Mouse (Mus musculus): ENCODE results near the gene Atg101. TPM values are rescaled to one million over a fixed set of nuclear protein-coding genes. Genes with fewer than 3 reads are reported as not detected.
A peak's percentile ranks its signal among the peaks of the same experiment; 100 is the strongest.
"Not testable (repeated sequence)": the region's sequence is repeated elsewhere in the genome, so short reads cannot be mapped to it uniquely, and the experiment has no call there.

The Atg101 gene
- polyA plus RNA-seq, 1 experiment from 2014 or later, result 74.4 TPM

DNA sequence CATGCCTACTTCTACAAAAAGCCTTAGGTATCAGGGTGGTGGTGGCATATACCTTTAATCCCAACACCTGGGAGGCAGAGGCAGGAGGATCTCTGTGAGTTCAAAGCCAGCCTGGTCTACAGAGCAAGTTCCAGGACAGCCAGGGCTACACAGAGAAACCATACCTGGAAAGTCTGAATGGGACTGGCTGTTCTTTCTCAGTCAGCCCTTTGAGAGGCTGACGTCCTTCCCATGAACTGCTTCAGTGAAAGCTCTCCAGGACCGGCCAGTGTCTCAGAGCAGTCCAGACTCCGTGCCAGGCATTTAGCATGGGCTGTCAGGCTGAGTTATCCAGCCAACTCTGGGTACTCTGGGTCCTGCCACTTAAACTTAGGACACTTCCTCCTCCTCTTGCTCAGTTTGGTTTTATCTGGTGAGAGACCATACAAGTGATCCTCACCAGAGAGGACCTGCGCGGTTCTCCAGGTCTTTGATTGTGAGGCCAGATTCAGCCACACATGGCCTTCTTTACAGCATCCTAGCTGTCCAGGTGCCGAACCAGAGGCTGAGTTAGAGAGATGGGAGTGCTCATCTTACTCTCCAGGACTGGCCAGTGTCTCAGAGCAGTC, 36.0 kb downstream of the Atg101 start:
- 81% methylated on average over 6 of the region's 6 CpGs for WGBS
- Histone ChIP-seq H3K9me3 (ENCODE audit: control insufficient read depth, low read length) (no peaks in the 10 kb centered on the region), H3K36me3 (ENCODE audit: control insufficient read depth, insufficient read depth, low read length) (no peaks in the 10 kb centered on the region), H3K27me3 (ENCODE audit: control insufficient read depth, insufficient read depth, low read length) (no peaks in the 10 kb centered on the region), H3K9ac (ENCODE audit: low read length) (no peak overlapping the region), H3K4me3 (ENCODE audit: low read depth, low read length) (no peak overlapping the region), H3K27ac (ENCODE audit: low read depth, low read length) (no peak overlapping the region), H3K4me2 (ENCODE audit: low read depth) (no peak overlapping the region), H3K4me1 (ENCODE audit: control insufficient read depth, insufficient read depth, low read length) (no peaks in the 10 kb centered on the region)
- DNase-seq (ENCODE audit: low spot score) (no peak), ATAC-seq (ENCODE audit: insufficient read depth, low FRiP score, low TSS enrichment) (no peak)

DNA sequence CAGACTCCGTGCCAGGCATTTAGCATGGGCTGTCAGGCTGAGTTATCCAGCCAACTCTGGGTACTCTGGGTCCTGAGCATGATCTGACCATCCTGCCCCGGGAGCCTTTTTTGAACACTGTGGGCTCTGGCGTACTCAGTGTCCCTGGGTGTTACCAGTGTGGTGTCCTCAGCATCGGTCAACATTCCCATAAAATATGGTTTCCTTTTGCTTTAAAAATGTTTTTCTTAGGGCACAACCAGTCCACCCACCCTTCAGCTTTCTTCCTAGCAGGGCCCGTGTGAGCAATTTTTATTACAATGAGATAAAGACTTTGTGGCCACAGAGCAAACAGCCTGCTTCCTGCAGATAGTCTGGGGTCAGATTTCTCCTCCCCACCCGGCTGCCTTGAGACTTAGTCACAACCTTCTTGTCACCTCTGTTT, 36.6 kb downstream of the Atg101 start:
- Histone ChIP-seq H3K4me1 (ENCODE audit: control insufficient read depth, insufficient read depth, low read length) (no peaks in the 10 kb centered on the region), H3K27ac (ENCODE audit: low read depth, low read length) (no peak overlapping the region), H3K4me2 (ENCODE audit: low read depth) (no peak overlapping the region), H3K36me3 (ENCODE audit: control insufficient read depth, insufficient read depth, low read length) (no peaks in the 10 kb centered on the region), H3K9me3 (ENCODE audit: control insufficient read depth, low read length) (no peaks in the 10 kb centered on the region), H3K4me3 (ENCODE audit: low read depth, low read length) (no peak overlapping the region), H3K9ac (ENCODE audit: low read length) (no peak overlapping the region), H3K27me3 (ENCODE audit: control insufficient read depth, insufficient read depth, low read length) (no peaks in the 10 kb centered on the region)
- ATAC-seq (ENCODE audit: insufficient read depth, low FRiP score, low TSS enrichment) (no peak), DNase-seq (ENCODE audit: low spot score) (no peak)
- 64% methylated on average over 6 of the region's 6 CpGs for WGBS

DNA sequence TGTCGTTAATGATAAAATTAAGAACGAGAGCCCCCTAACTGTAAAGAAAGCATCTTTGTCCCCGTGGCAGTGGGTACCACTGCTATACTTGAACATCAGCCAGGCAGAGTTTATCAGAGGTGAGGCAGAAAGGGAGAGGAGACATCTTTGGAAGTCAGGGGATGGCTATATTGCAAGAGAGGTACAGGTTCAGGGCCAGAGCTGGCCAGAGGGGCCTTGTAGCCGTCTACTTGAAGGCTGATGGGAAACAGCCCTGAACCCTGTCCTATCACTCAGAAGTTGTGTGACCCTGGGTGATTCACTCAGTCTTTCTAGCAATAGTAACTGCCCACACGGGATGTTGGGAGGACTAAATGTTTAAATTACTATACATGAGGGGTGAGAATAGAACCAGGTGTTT, 37.1 kb downstream of the Atg101 start:
- DNase-seq (ENCODE audit: low spot score), result no peak
- Histone ChIP-seq H3K4me1 (ENCODE audit: control insufficient read depth, insufficient read depth, low read length) (no peaks in the 10 kb centered on the region), H3K27ac (ENCODE audit: low read depth, low read length) (no peak overlapping the region), H3K36me3 (ENCODE audit: control insufficient read depth, insufficient read depth, low read length) (no peaks in the 10 kb centered on the region), H3K4me3 (ENCODE audit: low read depth, low read length) (no peak overlapping the region), H3K9ac (ENCODE audit: low read length) (no peak overlapping the region), H3K9me3 (ENCODE audit: control insufficient read depth, low read length) (no peaks in the 10 kb centered on the region), H3K27me3 (ENCODE audit: control insufficient read depth, insufficient read depth, low read length) (no peaks in the 10 kb centered on the region), H3K4me2 (ENCODE audit: low read depth) (no peak overlapping the region)
- no peak for ATAC-seq (ENCODE audit: insufficient read depth, low FRiP score, low TSS enrichment)
- WGBS, result 72% methylated on average over 5 of the region's 5 CpGs

DNA sequence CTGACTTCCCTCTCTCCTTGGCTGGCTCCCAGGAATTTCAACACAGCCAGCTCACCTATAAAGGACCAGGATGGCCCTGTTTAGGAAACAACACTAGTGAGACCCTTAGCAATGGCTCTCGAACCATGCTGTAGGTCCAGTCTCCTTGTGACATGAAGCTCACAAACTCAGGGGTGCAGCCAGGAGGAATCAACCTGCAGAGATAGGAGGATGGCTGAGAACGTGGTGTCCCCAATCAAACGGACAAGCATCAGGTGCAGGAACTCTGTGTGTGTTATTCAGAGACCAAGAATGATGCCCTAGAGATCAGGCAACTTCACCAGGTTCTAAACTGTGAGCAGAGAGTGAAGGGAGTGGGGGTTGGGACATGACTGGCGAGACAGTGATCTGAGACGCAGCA, 38.0 kb downstream of the Atg101 start:
- no peaks in the 10 kb centered on the region for H3K36me3 ChIP-seq (ENCODE audit: control insufficient read depth, insufficient read depth, low read length)
- no peaks in the 10 kb centered on the region for H3K4me1 ChIP-seq (ENCODE audit: control insufficient read depth, insufficient read depth, low read length)
- no peak for ATAC-seq (ENCODE audit: insufficient read depth, low FRiP score, low TSS enrichment)
- 87% methylated on average over 5 of the region's 5 CpGs for WGBS
- H3K4me2 ChIP-seq (ENCODE audit: low read depth), result no peak overlapping the region
- no peak overlapping the region for H3K27ac ChIP-seq (ENCODE audit: low read depth, low read length)
- H3K27me3 ChIP-seq (ENCODE audit: control insufficient read depth, insufficient read depth, low read length), result no peaks in the 10 kb centered on the region
- H3K4me3 ChIP-seq (ENCODE audit: low read depth, low read length), result no peak overlapping the region
- no peak overlapping the region for H3K9ac ChIP-seq (ENCODE audit: low read length)
- no peak for DNase-seq (ENCODE audit: low spot score)
- H3K9me3 ChIP-seq (ENCODE audit: control insufficient read depth, low read length), result no peaks in the 10 kb centered on the region

DNA sequence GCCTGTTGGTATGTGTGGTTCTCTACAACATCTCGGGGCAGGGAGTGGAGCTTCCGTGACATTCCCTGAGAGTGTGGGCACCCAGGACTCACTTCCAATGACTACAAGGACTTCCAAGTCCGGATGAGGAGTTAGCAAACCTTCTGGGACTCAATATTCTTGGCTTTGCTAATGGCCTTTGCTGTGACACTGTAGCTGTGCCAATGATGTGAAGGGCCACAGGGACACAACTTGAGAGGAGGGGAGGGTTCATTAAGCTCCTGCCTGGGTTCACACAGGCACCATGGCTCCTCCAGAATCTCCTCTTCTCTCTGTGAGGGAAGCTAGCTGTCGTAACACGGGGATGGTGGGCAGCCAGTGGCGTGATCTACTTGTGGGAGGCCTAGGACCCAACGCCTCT, 38.6 kb downstream of the Atg101 start:
- no peak for ATAC-seq (ENCODE audit: insufficient read depth, low FRiP score, low TSS enrichment)
- DNase-seq (ENCODE audit: low spot score), result no peak
- no peaks in the 10 kb centered on the region for H3K9me3 ChIP-seq (ENCODE audit: control insufficient read depth, low read length)
- no peak overlapping the region for H3K27ac ChIP-seq (ENCODE audit: low read depth, low read length)
- no peak overlapping the region for H3K4me2 ChIP-seq (ENCODE audit: low read depth)
- H3K4me3 ChIP-seq (ENCODE audit: low read depth, low read length), result no peak overlapping the region
- no peaks in the 10 kb centered on the region for H3K36me3 ChIP-seq (ENCODE audit: control insufficient read depth, insufficient read depth, low read length)
- no peaks in the 10 kb centered on the region for H3K27me3 ChIP-seq (ENCODE audit: control insufficient read depth, insufficient read depth, low read length)
- 88% methylated on average over 7 of the region's 7 CpGs for WGBS
- no peak overlapping the region for H3K9ac ChIP-seq (ENCODE audit: low read length)
- no peaks in the 10 kb centered on the region for H3K4me1 ChIP-seq (ENCODE audit: control insufficient read depth, insufficient read depth, low read length)

DNA sequence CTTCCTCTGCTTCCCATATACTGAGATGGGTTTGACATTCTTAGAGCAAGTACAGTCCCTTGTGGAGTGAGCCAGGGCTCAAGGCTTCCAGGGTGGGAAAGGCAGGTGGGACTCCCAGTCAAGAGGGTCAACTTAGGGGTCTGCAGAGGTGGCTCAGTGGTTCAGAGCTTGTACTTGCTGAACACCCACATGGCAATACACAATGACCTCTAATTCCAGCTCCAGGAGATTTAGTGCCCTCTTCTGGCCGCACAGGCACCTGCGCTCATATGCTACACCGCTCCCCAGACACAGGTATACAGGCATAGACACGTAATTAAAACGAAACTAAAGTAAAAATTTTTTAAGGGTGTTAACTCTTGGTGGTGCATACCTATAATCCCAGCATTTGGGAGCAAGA, 39.4 kb downstream of the Atg101 start:
- Histone ChIP-seq H3K27ac (ENCODE audit: low read depth, low read length) (no peak overlapping the region), H3K9me3 (ENCODE audit: control insufficient read depth, low read length) (no peaks in the 10 kb centered on the region), H3K36me3 (ENCODE audit: control insufficient read depth, insufficient read depth, low read length) (no peaks in the 10 kb centered on the region), H3K9ac (ENCODE audit: low read length) (no peak overlapping the region), H3K4me1 (ENCODE audit: control insufficient read depth, insufficient read depth, low read length) (no peaks in the 10 kb centered on the region), H3K27me3 (ENCODE audit: control insufficient read depth, insufficient read depth, low read length) (no peaks in the 10 kb centered on the region), H3K4me2 (ENCODE audit: low read depth) (no peak overlapping the region), H3K4me3 (ENCODE audit: low read depth, low read length) (no peak overlapping the region)
- no peak for DNase-seq (ENCODE audit: low spot score)
- no peak for ATAC-seq (ENCODE audit: insufficient read depth, low FRiP score, low TSS enrichment)
- 92% methylated on average over 5 of the region's 5 CpGs for WGBS

DNA sequence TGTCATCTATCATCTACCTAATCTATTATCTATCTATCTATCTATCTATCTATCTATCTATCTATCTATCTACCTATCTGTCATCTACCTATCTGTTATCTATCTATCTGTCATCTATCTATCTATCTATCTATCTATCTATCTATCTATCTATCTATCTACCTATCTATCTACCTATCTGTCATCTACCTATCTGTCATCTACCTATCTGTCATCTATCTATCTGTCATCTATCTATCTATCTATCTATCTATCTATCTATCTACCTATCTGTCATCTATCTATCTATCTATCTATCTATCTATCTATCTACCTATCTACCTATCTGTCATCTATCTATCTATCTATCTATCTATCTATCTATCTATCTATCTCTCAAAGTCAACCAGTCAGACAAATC, 40.3 kb downstream of the Atg101 start:
- H3K4me1 ChIP-seq (ENCODE audit: control insufficient read depth, insufficient read depth, low read length); DNase-seq (ENCODE audit: low spot score); H3K4me3 ChIP-seq (ENCODE audit: low read depth, low read length); H3K27ac ChIP-seq (ENCODE audit: low read depth, low read length); H3K4me2 ChIP-seq (ENCODE audit: low read depth); H3K36me3 ChIP-seq (ENCODE audit: control insufficient read depth, insufficient read depth, low read length); H3K9me3 ChIP-seq (ENCODE audit: control insufficient read depth, low read length); ATAC-seq (ENCODE audit: insufficient read depth, low FRiP score, low TSS enrichment); H3K9ac ChIP-seq (ENCODE audit: low read length); H3K27me3 ChIP-seq (ENCODE audit: control insufficient read depth, insufficient read depth, low read length): not testable (repeated sequence)

DNA sequence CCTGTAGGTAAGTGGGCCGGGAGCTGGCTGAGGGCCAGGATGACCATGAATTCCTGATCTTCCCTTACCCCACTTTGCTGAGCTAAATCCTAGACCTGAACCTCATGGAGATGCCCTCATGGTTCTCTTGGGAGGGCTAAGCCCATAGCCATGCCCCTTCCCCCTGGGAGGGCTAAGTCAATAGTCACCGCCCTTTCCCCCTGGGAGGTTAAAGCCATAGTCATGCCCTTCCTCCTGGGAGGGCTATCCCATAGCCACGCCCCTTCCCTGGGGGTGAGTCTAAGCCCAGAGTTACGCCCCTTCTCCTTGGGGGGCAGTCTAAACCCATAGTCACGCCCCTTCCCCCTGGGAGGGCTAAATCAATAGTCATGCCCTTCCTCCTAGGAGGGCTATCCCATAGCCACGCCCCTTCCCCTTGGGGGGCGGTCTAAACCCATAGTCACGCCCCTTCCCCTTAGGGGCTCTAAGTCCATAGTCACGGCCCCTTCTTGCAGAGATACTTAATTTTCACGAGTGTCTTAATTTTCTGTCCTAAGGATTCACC, 42.0 kb downstream of the Atg101 start:
- H3K4me1 ChIP-seq (ENCODE audit: control insufficient read depth, insufficient read depth, low read length), result no peaks in the 10 kb centered on the region
- H3K9me3 ChIP-seq (ENCODE audit: control insufficient read depth, low read length), result no peaks in the 10 kb centered on the region
- H3K36me3 ChIP-seq (ENCODE audit: control insufficient read depth, insufficient read depth, low read length), result no peaks in the 10 kb centered on the region
- no peak overlapping the region for H3K27ac ChIP-seq (ENCODE audit: low read depth, low read length)
- 36% methylated on average over 10 of the region's 10 CpGs for WGBS
- no peak overlapping the region for H3K9ac ChIP-seq (ENCODE audit: low read length)
- DNase-seq (ENCODE audit: low spot score) (no peak), ATAC-seq (ENCODE audit: insufficient read depth, low FRiP score, low TSS enrichment) (no peak)
- no peak overlapping the region for H3K4me2 ChIP-seq (ENCODE audit: low read depth)
- no peak overlapping the region for H3K4me3 ChIP-seq (ENCODE audit: low read depth, low read length)
- H3K27me3 ChIP-seq (ENCODE audit: control insufficient read depth, insufficient read depth, low read length), result no peaks in the 10 kb centered on the region

DNA sequence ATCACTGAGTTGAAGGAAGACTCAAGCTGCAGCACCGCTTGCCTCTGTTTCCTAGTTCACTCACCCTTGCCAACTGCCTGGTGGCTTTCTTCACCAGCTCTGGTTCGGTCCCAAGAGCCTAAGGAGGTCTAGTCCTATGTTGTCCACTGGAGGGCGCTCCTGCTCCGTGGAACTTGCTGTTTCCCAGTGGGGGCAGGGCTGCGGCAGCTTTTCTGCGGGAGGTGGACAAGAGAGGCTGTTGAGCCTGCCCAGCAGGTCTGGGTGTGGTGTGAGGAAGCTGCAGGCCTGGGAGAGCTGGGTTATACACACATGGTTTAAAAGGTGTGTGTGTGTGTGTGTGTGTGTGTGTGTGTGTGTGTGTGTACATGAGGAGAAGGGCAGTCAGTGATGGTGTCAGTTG, 43.2 kb downstream of the Atg101 start:
- Histone ChIP-seq H3K9me3 (ENCODE audit: control insufficient read depth, low read length) (no peaks in the 10 kb centered on the region), H3K4me2 (ENCODE audit: low read depth) (no peak overlapping the region), H3K27ac (ENCODE audit: low read depth, low read length) (no peak overlapping the region), H3K27me3 (ENCODE audit: control insufficient read depth, insufficient read depth, low read length) (no peaks in the 10 kb centered on the region), H3K9ac (ENCODE audit: low read length) (no peak overlapping the region), H3K4me3 (ENCODE audit: low read depth, low read length) (no peak overlapping the region), H3K4me1 (ENCODE audit: control insufficient read depth, insufficient read depth, low read length) (no peaks in the 10 kb centered on the region), H3K36me3 (ENCODE audit: control insufficient read depth, insufficient read depth, low read length) (no peaks in the 10 kb centered on the region)
- ATAC-seq (ENCODE audit: insufficient read depth, low FRiP score, low TSS enrichment) (no peak), DNase-seq (ENCODE audit: low spot score) (peak; percentile 80)
- 8% methylated on average over 6 of the region's 6 CpGs for WGBS
